Mouse (Mus musculus) common myeloid progenitor, adult 5-6 weeks (primary cell): ENCODE measurements around the gene Lhx1. TPM values are rescaled to one million over a fixed set of nuclear protein-coding genes. Genes with fewer than 3 reads are reported as not detected.

ENCODE experiments used
- ATAC-seq: replicated peaks from 2 replicates; pipeline ENCODE4 v1.8.0; 2016; ENCODE audit warnings: low read depth, mild to moderate bottlenecking, moderate TSS enrichment, inconsistent platforms; ENCODE audit not compliant: poor library complexity, severe bottlenecking
- total RNA-seq: library from RNA; stranded (forward); fragments of 200-1000, 187-1606 nt; gene quantifications from 2 replicates; pipeline ENCODE4 v1.2.3, GENCODE M21; 2017

Gene Lhx1
- total RNA-seq: not detected in 2 replicates

GRCm38 (mm10) chr11:84525421-84526274 lies at the start of gene Lhx1:
TSS of gene Lhx1 (minus strand) at chr11:84525535.
- ATAC-seq: no peak

GRCm38 (mm10) chr11:84574834-84575233 lies 49.5 kb upstream of the Lhx1 start:
- ATAC-seq: no peak

GRCm38 (mm10) chr11:84573637-84574036 lies 48.3 kb upstream of the Lhx1 start:
- no peak for ATAC-seq

- no peak for ATAC-seq
Observed at GRCm38 (mm10) chr11:84570812-84571211, 45.5 kb upstream of the Lhx1 start.

- ATAC-seq: no peak
Observed at GRCm38 (mm10) chr11:84570392-84570791, 45.1 kb upstream of the Lhx1 start.

- ATAC-seq: no peak
Observed at GRCm38 (mm10) chr11:84569052-84569751, 43.9 kb upstream of the Lhx1 start.

- ATAC-seq: no peak
Observed at GRCm38 (mm10) chr11:84568482-84568881, 43.1 kb upstream of the Lhx1 start.

- no peak for ATAC-seq
Observed at GRCm38 (mm10) chr11:84566691-84567090, 41.4 kb upstream of the Lhx1 start.

GRCm38 (mm10) chr11:84565224-84565623 lies 39.9 kb upstream of the Lhx1 start:
- ATAC-seq: no peak

- ATAC-seq: no peak
Observed at GRCm38 (mm10) chr11:84563360-84563759, 38.0 kb upstream of the Lhx1 start.

- ATAC-seq: no peak
Observed at GRCm38 (mm10) chr11:84562758-84563347, 37.5 kb upstream of the Lhx1 start.

GRCm38 (mm10) chr11:84561546-84561945 lies 36.2 kb upstream of the Lhx1 start:
- ATAC-seq: no peak

GRCm38 (mm10) chr11:84553821-84554450 lies 28.6 kb upstream of the Lhx1 start:
- ATAC-seq: no peak

- no peak for ATAC-seq
Observed at GRCm38 (mm10) chr11:84551296-84551695, 26.0 kb upstream of the Lhx1 start.

GRCm38 (mm10) chr11:84549258-84549791 lies 24.0 kb upstream of the Lhx1 start:
- ATAC-seq: no peak

GRCm38 (mm10) chr11:84548293-84548692 lies 23.0 kb upstream of the Lhx1 start:
- no peak for ATAC-seq

GRCm38 (mm10) chr11:84539981-84540380 lies 14.6 kb upstream of the Lhx1 start:
- no peak for ATAC-seq

GRCm38 (mm10) chr11:84529797-84530703 lies 4.7 kb upstream of the Lhx1 start:
- no peak for ATAC-seq

- no peak for ATAC-seq
Observed at GRCm38 (mm10) chr11:84529143-84529755, 3.9 kb upstream of the Lhx1 start.
